Mouse (Mus musculus): ENCODE results near the gene Psmg4.

DNA sequence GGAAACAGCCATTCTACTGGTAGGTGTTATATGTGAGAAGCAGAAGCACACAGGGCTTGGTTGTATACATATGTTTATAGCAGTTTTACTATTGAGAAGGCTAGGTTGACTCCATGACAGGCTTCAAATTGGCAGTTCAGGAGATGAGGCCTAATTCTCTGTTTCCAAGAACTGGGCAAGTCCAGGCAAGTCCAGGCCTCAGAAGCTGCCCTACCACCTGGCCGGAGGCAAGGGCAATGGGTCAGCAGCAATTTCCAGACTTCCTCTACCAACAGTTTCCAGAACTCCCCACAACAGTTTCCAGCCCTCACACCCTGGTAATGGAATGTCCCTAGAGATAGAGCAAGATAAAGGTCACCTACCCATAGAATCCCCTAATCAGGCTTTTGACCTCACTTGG lies 2.8 kb upstream of the Psmg4 start:
- TF ChIP-seq CTCF (IDR thresholded peaks at IDR 0.05; ENCODE audit: low read depth) (no peak), EP300 (IDR thresholded peaks at IDR 0.05; ENCODE audit: low read depth) (no peak)

Data from liver, postnatal 0 days (tissue).